Mouse (Mus musculus): ENCODE results near the gene Tal1.

- TF ChIP-seq CTCF (IDR thresholded peaks at IDR 0.05; ENCODE audit: low read depth) (no peak), EP300 (IDR thresholded peaks at IDR 0.05; ENCODE audit: low read depth) (no peak)
Observed at GRCm38 (mm10) chr4:115103510-115103909, 47.3 kb downstream of the Tal1 start.

All from heart, postnatal 0 days (tissue).